Mouse (Mus musculus): ENCODE measurements around the gene Nploc4.

Nploc4 gene

DNA sequence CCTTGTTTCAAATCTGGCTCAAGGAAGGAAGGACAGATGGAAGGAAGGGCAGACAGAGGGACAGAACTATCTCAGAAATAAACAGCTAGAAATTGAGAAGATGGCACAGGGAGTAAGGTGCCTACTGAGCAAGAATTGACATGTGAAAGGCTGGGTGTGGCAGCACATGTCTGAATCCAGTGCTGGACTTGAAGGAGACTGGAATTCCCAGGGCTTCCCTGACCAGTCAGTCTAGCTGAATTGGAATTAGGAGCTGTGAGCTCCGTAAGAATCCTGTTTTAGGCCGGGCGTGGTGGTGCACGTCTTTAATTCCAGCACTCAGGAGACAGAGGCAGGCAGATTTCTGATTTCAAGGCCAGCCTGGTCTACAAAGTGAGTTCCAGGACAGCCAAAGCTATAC, 95.8 kb downstream of the Nploc4 start:
- DNase-seq (ENCODE audit: low read depth, low spot score): no peak

DNA sequence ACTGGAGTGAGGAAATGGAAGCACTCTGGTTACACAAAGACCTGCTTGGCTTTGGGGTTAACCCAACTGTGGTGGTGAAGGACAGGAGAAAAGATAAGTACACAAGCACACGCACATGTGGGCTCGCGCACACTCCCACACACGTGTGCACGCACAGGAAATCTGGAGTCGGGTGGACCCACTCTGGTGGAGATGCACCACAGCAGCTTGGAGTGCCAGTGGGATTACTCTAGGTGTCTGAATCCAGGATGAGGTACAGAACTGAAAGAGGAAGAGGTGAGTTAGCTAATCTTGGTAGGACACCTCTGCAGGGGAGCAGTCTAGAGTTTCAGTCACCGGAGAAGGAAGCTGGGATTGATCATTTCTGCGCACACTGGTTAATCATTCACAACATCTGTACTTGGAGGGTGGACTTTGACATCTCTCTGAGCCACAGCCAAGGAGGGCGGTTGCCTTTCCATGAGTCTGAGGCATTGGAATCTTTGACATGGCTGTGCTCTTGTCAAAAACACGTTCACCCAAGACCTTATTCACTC, 97.5 kb downstream of the Nploc4 start:
- DNase-seq (ENCODE audit: low read depth, low spot score): no peak

DNA sequence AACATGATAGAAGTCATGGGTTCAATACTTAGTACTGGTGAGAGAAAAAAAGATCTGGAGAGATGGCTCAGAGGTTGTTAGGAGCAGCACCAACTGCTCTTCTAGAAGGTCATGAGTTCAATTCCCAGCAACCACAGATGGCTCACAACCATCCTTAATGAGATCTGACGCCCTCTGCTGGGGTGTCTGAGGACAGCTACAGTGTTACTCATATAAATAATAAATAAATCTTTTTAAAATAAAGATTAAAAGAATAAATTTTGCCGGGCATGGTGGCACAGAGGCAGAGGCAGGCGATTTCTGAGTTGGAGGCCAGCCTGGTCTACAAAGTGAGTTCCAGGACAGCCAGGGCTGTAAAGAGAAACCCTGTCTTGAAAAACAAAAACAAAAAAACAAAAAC, 98.7 kb downstream of the Nploc4 start:
- no peak for DNase-seq (ENCODE audit: low read depth, low spot score)

DNA sequence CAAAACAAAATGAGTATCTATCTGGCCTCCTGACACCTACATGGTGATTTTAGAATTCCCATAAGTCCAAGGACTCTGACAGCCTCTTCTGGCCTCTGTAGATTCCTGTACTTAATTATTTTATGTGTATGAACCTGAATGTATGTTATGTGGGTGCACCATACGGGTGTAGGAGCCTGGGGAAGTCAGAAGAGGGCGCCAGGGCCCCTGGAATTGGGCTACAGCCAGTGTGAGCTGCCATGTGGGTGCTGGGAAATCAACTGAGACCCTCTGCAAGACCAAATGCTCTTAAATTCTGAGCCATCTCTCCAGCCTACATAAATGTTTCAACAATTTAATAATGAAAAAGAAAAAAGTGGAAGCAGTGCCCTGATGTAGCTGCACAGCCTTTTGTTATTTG, 100.1 kb downstream of the Nploc4 start:
- DNase-seq (ENCODE audit: low read depth, low spot score): no peak

DNA sequence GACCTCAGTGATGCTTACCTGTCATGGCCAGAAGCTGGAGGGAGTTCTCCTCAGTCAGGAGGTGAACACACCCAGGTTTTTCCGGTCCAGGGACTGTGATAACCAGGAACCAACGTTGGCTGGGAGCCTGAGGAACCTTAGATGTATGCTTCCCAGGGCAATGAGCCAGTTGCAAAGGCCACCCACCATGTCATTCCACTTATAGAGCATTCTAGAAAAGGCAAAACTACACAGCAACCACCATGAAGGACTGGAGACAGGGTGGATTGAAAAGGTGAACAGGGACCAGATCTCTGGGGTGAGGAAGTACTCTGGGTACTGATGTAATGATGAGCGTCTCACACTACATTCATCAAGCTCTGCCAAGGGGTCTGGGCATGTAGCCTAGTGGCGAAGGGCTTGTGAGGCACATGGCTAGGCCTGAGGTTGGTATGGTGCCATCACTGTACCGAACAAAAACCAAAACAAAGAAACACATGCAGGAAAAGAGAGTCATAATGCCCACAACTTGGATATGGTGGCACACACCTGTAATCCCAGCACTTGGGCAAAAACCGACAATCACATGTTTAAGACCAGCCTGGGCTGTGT, 102.0 kb downstream of the Nploc4 start:
- DNase-seq (ENCODE audit: low read depth, low spot score): no peak

Measured in c-Kit-negative CD71-positive TER-119-positive erythroid progenitor cells, embryonic 14.5 days (primary cell).